Mouse (Mus musculus): Measurements from ENCODE around the gene Plpp3. TPM values are rescaled to one million over a fixed set of nuclear protein-coding genes. Genes with fewer than 3 reads are reported as not detected.

Plpp3 gene
- total and polyA plus RNA-seq, 2 experiments = 64.1 to 81.0 TPM

GRCm38 (mm10) chr4:105163981-105164411 lies 6.8 kb downstream of the Plpp3 start:
- H3K79me2 ChIP-seq (ENCODE audit: control insufficient read depth, insufficient read depth, low read length) = peaks cover 47% of the 10 kb centered on the region
- no peak overlapping the region for H3K4me3 ChIP-seq (ENCODE audit: insufficient read depth, low read depth, low read length)
- TF ChIP-seq POLR2A (IDR thresholded peaks at IDR 0.05; ENCODE audit: extremely low read depth, insufficient read depth, low read length) (no peak), CTCF (IDR thresholded peaks at IDR 0.05; ENCODE audit: low read depth, low read length) (no peak)
- H3K36me3 ChIP-seq (ENCODE audit: control insufficient read depth, insufficient read depth, low read length) = peaks cover 59% of the 10 kb centered on the region
- peak; percentile 55 for DNase-seq (ENCODE audit: extremely low read depth, low read depth, low spot score)
- peaks cover 37% of the 10 kb centered on the region for H3K4me1 ChIP-seq (ENCODE audit: control insufficient read depth, insufficient read depth, low read length)
- no peak overlapping the region; the same call in 1 of the 2 replicates for H3K9ac ChIP-seq (ENCODE audit: low read depth, low read length)
- H3K27me3 ChIP-seq (ENCODE audit: control insufficient read depth, insufficient read depth, low read length) = no peaks in the 10 kb centered on the region
- peak overlapping the region; percentile 5 for H3K27ac ChIP-seq (replicated peaks; ENCODE audit: insufficient read depth, low read depth, low read length)
- 36% methylated on average over 4 of the region's 4 CpGs for WGBS

GRCm38 (mm10) chr4:105164952-105165351 lies 7.8 kb downstream of the Plpp3 start:
- no peak overlapping the region; the same call in 1 of the 2 replicates for H3K27ac ChIP-seq (replicated peaks; ENCODE audit: insufficient read depth, low read depth, low read length)
- WGBS = 92% methylated on average over 6 of the region's 6 CpGs
- no peak overlapping the region for H3K4me3 ChIP-seq (ENCODE audit: insufficient read depth, low read depth, low read length)
- peaks cover 39% of the 10 kb centered on the region for H3K79me2 ChIP-seq (ENCODE audit: control insufficient read depth, insufficient read depth, low read length)
- peaks cover 58% of the 10 kb centered on the region for H3K36me3 ChIP-seq (ENCODE audit: control insufficient read depth, insufficient read depth, low read length)
- no peak for TF ChIP-seq POLR2A (IDR thresholded peaks at IDR 0.05; ENCODE audit: extremely low read depth, insufficient read depth, low read length)
- no peak for TF ChIP-seq CTCF (IDR thresholded peaks at IDR 0.05; ENCODE audit: low read depth, low read length)
- DNase-seq (ENCODE audit: extremely low read depth, low read depth, low spot score) = peak; percentile 27
- peaks cover 43% of the 10 kb centered on the region for H3K4me1 ChIP-seq (ENCODE audit: control insufficient read depth, insufficient read depth, low read length)
- no peak overlapping the region for H3K9ac ChIP-seq (ENCODE audit: low read depth, low read length)
- no peaks in the 10 kb centered on the region for H3K27me3 ChIP-seq (ENCODE audit: control insufficient read depth, insufficient read depth, low read length)

DNA sequence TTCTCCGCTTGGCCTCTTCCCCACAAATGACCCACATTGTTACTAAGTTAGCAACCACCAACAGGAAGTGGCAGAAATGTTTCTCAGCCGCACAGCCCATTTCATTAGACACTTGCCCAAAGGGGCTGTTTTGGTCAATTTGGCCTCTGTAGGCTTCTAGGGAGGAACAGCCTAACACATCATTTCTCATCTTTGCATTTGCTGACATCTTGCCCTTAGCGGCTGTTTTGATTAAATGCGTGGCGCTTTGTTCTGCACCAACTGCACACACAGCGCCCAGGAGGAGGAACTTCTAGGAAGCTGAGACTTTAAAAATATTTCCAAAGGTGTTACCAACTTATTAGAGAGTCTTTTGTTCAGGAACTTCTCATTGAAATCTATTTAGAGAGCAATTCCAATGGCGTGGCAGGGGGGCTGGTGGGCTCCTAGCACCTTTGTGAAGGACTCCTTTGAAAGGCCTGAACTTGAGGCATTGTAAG lies 12.0 kb downstream of the Plpp3 start:
- peaks cover 35% of the 10 kb centered on the region for H3K4me1 ChIP-seq (ENCODE audit: control insufficient read depth, insufficient read depth, low read length)
- H3K4me3 ChIP-seq (ENCODE audit: insufficient read depth, low read depth, low read length) = no peak overlapping the region
- DNase-seq (ENCODE audit: extremely low read depth, low read depth, low spot score) = peak; percentile 29
- TF ChIP-seq POLR2A (IDR thresholded peaks at IDR 0.05; ENCODE audit: extremely low read depth, insufficient read depth, low read length) = no peak
- no peak overlapping the region for H3K9ac ChIP-seq (ENCODE audit: low read depth, low read length)
- peak overlapping the region; percentile 41 for H3K27ac ChIP-seq (replicated peaks; ENCODE audit: insufficient read depth, low read depth, low read length)
- H3K27me3 ChIP-seq (ENCODE audit: control insufficient read depth, insufficient read depth, low read length) = no peaks in the 10 kb centered on the region
- peaks cover 45% of the 10 kb centered on the region for H3K36me3 ChIP-seq (ENCODE audit: control insufficient read depth, insufficient read depth, low read length)
- 68% methylated on average over 7 of the region's 7 CpGs for WGBS
- H3K79me2 ChIP-seq (ENCODE audit: control insufficient read depth, insufficient read depth, low read length) = peaks cover 45% of the 10 kb centered on the region

- no peak overlapping the region for H3K4me3 ChIP-seq (ENCODE audit: insufficient read depth, low read depth, low read length)
- H3K36me3 ChIP-seq (ENCODE audit: control insufficient read depth, insufficient read depth, low read length) = peaks cover 43% of the 10 kb centered on the region
- peaks cover 42% of the 10 kb centered on the region for H3K79me2 ChIP-seq (ENCODE audit: control insufficient read depth, insufficient read depth, low read length)
- 35% methylated on average over 16 of the region's 16 CpGs for WGBS
- peaks cover 35% of the 10 kb centered on the region for H3K4me1 ChIP-seq (ENCODE audit: control insufficient read depth, insufficient read depth, low read length)
- no peaks in the 10 kb centered on the region for H3K27me3 ChIP-seq (ENCODE audit: control insufficient read depth, insufficient read depth, low read length)
- peak overlapping the region; percentile 23; the same call in 1 of the 2 replicates for H3K9ac ChIP-seq (ENCODE audit: low read depth, low read length)
- H3K27ac ChIP-seq (replicated peaks; ENCODE audit: insufficient read depth, low read depth, low read length) = peak overlapping the region; percentile 76
- no peak for TF ChIP-seq CTCF (IDR thresholded peaks at IDR 0.05; ENCODE audit: low read depth, low read length)
- no peak for TF ChIP-seq POLR2A (IDR thresholded peaks at IDR 0.05; ENCODE audit: extremely low read depth, insufficient read depth, low read length)
- DNase-seq (ENCODE audit: extremely low read depth, low read depth, low spot score) = peak; percentile 93
Measured at GRCm38 (mm10) chr4:105169826-105170810, 13.0 kb downstream of the Plpp3 start.

- peak overlapping the region; percentile 76 for H3K27ac ChIP-seq (replicated peaks; ENCODE audit: insufficient read depth, low read depth, low read length)
- TF ChIP-seq CTCF (IDR thresholded peaks at IDR 0.05; ENCODE audit: low read depth, low read length) (no peak), POLR2A (IDR thresholded peaks at IDR 0.05; ENCODE audit: extremely low read depth, insufficient read depth, low read length) (no peak)
- peak; percentile 13 for DNase-seq (ENCODE audit: extremely low read depth, low read depth, low spot score)
- WGBS = 57% methylated on average over 9 of the region's 9 CpGs
- no peak overlapping the region for H3K4me3 ChIP-seq (ENCODE audit: insufficient read depth, low read depth, low read length)
- peaks cover 42% of the 10 kb centered on the region for H3K36me3 ChIP-seq (ENCODE audit: control insufficient read depth, insufficient read depth, low read length)
- no peaks in the 10 kb centered on the region for H3K27me3 ChIP-seq (ENCODE audit: control insufficient read depth, insufficient read depth, low read length)
- peaks cover 41% of the 10 kb centered on the region for H3K79me2 ChIP-seq (ENCODE audit: control insufficient read depth, insufficient read depth, low read length)
- H3K4me1 ChIP-seq (ENCODE audit: control insufficient read depth, insufficient read depth, low read length) = peaks cover 31% of the 10 kb centered on the region
- H3K9ac ChIP-seq (ENCODE audit: low read depth, low read length) = peak overlapping the region; percentile 33
Measured at GRCm38 (mm10) chr4:105170811-105171401, 13.8 kb downstream of the Plpp3 start.

Measured in liver, adult 2 months (tissue).